Mouse (Mus musculus): Measurements from ENCODE around the gene Sp100.
A peak's percentile ranks its signal among the peaks of the same experiment; 100 is the strongest.
"Not testable (repeated sequence)": the region's sequence is repeated elsewhere in the genome, so short reads cannot be mapped to it uniquely, and the experiment has no call there.

Gene Sp100

DNA sequence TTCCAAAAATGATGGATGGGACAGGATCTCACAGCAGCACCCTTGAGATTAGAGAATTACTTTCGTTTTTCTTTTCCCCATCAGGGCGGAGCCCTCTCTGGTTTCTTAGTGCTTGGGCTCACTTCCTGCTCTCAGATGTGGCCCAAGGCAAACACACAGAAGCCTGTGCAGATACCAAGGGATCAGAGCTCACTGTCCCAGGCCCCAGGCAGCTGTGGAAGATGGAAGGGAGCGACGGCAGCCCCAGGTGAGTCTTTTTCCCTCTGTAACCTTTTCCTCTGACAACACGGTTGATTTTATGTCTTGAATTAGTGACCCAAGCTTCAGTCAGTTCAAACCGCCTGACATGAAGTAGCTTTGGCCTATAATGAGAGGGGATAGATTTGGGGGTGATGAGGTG, at the start of gene Sp100:
Sp100 (plus strand) TSS at position 108 of the 400 bp plus-strand sequence.
- peak; percentile 42 for DNase-seq

DNA sequence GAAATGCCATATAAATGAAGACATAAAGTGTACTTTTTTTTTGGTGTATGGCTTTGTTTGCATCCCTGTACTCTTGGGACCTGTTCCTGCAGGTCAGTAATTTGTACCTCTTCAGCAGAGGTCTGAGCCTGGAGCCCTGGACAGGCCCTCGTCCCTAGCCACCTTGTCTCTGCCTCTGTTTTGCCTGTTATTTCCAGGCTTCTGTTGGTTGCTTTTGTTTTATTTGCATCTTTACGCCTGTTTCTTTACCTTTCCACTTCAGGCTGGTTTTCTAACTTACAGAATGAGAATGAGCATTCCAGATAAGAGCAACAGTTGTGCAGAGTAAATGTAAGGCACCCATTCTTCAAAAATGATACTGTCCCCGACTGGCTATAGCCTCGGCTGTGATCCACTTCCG, 49.7 kb upstream of the Sp100 start, which contains the start of gene Sp140:
Sp140 (plus strand) TSS at position 301 of the 400 bp plus-strand sequence.
- not testable (repeated sequence) for DNase-seq

DNA sequence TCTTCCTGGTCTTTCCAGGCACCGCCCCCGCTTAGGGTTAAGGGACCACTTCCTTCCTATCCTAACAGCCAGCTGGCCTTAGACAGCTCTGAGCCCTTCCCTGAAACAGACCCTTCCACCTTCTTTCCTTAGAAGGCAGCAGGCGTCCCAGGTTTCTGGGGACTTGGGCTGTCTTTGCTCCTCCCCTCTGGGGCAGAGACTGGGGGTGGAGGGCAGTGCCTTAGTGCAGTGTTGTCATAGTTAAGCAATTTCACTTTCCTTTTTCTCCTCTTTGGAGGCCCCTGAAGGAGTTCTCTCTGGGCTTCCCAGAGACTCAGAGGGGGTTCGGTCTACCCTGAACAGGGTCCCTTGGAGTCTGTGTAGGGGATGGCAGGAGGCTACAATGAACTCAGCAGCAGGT, 49.0 kb upstream of the Sp100 start:
- peak; percentile 36 for DNase-seq

DNA sequence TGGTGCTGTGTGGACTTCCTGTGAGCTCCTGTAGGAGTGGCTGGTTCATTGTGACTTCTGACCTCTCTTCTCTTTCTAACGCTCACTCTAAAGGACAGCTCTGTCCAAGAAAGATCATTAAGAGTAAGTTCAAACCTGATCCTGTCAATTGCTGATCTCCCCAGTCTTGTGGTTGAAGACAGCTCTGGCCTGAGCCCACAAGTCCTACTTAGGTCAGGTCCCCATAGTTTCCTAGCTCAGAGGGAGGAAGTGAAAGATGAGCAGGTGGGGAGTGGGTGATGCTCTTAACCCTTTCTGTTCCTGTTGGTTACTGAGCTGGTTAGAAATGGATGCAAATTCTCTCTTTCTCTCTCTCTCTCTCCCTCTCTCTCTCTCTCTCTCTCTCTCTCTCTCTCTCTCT, 45.4 kb upstream of the Sp100 start:
- not testable (repeated sequence) for DNase-seq

DNA sequence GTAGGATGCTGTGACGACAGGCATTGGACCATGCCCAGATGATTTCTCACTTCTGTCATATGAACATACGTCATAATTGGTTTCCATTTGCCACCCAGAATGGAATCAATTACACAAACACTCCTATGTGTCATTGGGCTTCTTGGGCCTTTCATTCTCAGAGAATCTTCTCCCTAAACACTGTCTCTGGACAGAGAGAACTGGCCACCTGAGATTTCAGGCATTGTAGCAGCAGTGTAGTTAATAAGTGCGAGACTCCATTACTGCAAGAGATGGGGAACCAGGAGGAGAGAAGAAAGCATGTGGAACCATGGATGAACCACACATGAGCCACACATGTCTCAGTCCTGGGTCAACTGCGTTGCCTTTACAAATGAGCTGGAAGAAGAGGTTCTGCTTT, 41.4 kb upstream of the Sp100 start:
- not testable (repeated sequence) for DNase-seq

DNA sequence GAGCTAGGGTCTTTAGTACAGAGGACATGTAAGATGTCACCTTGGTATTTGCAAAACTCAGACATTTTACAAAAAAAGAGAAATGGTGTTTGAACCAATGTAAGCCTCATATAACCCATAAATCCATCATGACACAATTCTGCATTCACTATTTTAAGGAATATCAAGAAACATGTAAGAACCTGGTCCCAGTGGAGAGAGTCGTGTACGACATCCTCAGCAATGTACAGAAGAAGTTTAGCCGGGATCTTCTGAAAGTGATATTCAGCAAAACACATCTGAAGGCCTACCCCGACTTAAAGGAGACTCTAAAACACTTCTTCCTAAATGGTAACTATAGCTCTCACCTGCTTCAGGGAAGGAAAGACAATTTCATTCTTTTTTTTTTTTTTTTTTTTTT, 39.2 kb upstream of the Sp100 start:
- DNase-seq, result not testable (repeated sequence)

DNA sequence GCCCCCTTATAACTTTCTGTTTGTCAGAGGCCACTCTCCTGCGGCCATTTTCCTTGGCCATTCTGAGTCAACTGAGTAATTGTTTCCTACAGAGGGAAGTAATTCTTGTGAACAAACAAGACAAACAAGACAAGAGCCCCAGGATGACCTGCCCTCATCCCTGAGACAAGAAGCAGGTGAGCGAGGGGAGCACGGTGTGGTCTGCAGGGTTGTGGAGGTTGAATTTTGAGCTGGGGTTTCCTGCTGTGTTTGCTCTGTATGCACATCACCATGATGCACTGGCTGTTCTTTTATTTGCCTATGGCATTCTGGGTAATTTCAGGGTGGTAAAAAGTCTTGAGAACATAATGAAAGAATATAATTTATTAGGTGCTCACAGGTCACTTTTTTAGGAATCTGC, 34.7 kb upstream of the Sp100 start:
- DNase-seq, result not testable (repeated sequence)

DNA sequence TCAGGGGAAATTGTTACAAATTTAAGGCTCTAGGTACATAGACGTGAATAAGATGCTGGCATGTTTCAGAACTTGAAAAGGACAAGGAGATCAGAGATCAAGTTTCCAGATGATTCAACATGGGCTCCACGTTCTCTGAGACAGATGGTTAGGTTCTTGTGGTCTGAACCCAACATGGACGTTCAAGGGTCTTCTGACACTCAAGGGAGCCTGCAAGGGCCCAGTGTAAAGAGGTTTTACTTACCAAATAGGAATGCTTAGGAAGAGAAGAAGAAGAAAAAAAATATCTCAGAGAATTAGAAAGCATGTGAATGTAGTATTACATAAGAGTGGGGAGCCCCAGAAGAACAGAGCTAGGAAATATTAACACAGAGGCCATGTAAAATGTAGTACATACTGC, 34.0 kb upstream of the Sp100 start:
- not testable (repeated sequence) for DNase-seq

DNA sequence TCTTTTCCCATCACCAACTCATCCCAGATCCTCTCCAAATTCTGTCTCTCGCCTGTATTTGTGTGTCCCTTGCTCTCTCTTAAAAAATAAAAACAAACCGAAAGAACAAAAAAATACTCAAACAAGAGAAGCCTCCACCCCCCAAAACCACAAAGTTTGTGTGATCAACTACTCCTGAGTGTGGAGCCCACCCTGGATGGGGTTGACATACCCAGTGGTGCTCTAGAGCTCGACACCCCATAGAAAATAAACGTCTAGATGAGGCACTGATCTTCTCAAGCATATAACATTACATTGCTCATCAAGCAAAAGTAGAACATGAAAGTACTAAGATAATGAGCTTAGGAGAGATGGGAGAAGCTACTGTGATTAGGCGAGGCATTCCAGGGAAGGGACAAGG, 32.6 kb upstream of the Sp100 start:
- DNase-seq, result not testable (repeated sequence)

DNA sequence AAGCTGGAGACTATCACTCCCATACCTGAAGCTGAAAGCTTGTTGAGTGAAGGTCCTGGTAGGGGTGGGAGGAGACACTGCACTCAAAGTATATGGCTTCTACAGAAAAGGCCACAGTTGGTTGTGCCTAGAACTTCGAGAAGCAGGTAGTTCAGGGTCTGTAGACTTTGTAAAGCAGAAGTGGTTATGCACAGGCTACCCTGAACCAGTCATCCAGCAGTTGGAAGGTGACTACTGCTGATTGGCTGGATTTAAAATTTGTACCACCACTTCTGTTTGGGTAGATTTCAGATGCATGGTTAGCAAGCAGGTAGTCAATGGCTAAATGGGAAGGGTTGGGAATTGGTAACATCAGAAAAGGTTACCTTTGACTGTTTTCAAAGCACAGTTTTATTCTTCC, 31.1 kb upstream of the Sp100 start:
- not testable (repeated sequence) for DNase-seq

DNA sequence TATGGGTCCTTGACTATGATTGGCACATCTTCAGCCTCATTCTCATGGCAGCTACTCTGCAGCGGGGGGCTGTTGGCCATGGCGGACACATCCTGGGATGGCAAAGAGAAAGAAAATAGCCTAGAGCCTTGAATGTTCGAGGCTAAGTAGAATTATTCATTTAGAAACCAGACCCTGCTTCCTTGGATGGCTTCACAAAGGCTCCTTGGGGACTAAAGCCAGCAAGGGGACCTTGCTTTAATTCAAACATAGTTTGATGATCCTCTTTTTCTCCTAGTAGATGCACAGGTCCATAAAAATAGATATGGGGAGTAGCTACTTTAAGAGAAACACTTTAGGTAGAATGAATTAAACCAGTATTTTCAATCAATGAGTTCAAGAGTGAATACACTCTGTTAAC, 12.9 kb upstream of the Sp100 start:
- DNase-seq, result not testable (repeated sequence)

DNA sequence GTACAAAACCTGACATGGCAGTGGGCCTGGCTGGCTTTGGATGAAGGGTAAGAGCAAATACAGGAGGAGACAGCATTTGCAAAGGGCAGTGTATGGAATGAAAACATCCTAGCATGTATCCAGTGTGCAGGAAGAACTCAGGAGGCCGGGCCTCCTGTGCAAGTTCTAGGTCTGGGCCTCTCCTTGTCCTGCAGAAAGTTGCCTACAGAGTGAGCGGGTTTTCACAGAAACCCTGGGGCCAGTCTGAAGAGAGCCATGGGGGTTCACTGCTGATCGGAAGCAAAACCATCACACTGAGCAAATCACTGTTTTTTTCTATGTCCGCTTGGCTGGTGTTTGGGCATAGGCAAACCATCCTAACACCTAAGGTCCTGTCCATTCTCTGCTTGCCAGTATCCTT, 11.6 kb upstream of the Sp100 start:
- not testable (repeated sequence) for DNase-seq

DNA sequence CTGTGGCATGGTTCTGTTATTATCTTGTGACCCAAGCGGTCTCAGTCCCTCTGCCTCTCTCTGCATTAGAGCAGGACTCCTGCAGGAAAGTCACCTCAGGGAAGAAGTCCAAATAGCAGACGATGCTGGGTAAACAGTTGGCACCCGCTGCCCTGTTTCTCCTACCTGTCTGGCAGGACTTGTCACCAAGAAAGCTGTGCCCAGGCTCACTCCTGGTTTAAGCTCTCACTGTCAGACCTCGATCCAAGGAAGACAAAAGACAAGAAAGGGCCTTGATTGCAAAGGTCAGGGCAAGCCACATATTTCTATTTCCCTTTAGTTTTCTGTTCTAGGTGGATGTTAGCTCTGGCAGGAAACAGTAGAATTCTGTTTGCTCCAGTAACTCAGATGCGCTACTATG, 736 bp downstream of the Sp100 start:
- DNase-seq, result not testable (repeated sequence)

DNA sequence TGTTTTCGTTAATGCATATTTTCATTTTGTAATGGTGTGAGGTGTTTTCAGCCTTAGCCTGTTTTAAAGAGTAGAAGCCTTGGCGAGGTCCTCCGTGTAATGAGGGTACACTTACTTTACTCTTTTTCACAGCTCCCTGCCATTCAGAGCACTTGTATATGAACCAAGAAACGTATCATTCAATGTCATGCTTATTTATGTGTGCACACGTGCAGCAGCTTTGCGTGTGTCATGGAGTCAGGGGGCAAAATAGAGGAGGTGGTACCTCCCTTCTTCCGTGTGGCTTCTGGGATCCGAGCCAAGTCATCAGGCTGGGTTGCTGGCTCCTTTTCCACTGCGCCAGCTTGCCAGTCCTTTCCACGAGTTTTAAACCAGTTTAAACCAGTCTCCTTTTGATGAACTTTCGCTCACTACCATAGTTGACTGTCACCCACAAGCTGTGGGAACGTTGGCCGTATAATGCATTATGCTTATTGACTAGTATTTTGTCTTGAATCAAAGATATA, 2.0 kb downstream of the Sp100 start:
- DNase-seq, result not testable (repeated sequence)

DNA sequence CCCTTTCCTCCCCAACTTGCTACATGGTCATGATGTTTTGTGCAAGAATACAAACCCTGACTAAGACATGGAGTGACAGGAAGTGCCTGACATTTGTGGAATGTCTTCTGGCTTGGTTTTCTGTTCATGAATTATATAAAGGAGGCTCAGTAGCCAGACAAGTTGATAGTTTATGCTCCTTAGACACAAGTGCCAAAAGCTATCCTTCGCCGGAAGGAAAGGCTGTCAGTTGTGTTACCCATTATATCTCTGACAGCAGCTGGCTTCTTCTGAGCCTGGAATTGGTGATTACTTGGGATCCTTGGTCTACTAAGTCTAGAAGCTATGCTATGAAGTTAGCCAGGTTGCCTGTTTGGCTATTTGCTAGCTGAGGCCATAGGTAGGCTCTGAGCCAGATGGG, 7.4 kb downstream of the Sp100 start:
- DNase-seq, result peak; percentile 34

DNA sequence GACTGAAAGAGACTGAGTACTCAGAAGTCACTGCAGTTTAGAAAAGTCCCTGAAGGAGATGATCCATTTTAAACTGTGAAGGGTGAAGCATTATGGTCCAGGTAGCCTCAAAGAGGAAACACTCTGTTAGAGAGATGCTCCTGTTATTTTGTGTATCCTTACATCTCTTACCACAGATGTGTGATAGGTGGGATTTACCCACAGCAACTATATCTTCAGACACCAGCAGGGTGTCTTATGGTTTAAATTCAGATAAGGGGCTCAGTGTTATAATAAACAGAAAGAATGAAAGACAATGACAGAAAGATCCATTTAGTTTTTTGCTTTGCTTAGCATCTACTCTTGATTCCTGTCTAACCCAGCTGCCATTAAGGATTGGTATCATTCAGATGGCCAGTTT, 14.5 kb downstream of the Sp100 start:
- no peak for DNase-seq

DNA sequence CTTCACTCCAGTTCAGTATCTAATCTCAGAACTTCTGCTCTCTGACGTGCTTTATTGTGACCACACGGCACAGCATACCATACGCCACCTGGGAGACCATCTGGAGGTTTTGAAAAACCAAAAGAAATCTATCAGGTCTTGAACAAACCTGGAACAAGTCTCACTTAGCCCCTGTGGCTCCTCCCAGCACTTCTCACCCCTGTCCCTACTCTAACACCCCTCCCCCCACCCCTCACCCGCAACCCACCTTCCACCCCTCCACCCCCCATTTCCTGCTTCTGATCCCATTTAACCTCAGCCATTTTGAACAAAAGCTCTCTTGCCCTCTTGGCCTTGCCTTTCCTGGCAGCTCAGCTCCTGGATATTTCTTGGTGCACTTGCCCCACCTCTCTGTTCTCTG, 30.4 kb downstream of the Sp100 start:
- DNase-seq, result peak; percentile 8

DNA sequence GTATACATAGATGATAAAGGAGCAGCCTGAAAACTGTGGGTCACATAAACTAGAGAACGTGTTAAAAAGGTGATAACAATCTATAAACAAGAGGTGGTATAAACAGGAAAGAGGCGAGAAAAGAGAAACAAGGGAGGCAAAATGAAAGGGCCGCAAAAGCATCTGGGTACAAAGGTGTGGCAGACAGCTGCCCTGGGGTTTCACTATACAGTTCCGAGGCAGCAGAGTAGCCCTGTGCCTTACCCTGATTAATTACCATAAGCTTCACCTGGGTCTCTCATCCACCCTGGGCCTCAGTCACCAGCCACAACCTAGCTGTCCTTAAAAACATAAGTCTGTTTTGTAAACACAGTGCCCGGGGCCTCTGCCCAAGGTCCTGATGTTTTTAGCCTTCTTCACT, 36.9 kb downstream of the Sp100 start:
- DNase-seq, result no peak

DNA sequence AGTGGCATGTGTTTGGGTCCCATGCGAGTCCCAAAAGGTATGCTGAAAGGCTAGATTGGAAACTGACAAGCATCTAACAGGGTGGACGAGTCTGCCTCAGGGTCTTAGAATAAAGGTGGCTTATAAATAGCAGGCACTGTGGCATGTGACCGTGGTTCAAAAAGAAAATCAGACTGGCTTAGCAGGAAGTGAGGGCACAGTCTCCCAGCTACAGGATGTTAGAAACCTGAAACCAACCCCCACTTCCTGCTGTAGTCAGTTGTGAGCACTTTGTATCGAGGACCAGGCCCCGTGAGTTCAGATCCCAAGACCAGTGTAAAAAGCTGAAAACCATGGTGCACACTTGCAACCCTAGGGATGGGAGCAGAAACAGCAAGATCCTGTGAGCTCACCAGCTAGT, 37.6 kb downstream of the Sp100 start:
- DNase-seq, result no peak

DNA sequence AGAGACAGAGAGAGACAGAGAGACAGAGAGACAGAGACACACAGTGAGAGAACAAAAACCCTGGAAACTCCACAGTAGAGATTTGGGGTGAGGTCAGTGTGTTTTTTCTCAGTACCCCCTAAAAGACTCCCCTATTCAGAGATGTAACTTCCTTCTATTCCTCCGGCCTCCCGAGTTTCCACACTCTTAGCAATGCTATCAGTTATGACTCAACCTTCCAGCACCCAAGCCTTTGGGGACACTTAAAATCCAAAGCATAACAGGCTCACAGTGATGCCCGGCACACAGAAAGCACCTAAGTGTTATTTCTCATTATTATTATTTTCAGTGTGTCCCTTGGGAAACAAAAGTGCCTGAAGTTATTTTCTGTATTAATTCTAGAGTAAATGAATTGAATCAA, 40.8 kb downstream of the Sp100 start:
- DNase-seq, result no peak

DNA sequence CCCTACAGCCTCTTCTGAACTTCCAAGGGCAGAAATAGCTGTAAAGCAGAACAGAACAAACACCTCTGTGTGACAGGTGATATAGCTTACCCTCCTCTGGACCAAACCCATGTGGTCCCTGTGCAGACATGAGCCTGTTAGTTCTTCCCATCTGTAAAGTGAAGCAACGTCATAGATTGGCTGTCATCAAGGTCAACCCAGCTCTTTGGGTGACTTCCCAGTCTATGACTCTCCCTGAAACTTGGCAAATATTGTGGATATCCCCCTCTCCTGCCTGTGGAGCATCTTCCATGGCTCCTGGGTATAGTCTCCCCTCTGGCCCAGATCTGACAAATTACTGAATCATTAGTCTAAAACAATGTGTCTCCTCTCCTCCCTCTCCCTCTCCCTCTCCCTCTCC, 42.5 kb downstream of the Sp100 start:
- no peak for DNase-seq

DNA sequence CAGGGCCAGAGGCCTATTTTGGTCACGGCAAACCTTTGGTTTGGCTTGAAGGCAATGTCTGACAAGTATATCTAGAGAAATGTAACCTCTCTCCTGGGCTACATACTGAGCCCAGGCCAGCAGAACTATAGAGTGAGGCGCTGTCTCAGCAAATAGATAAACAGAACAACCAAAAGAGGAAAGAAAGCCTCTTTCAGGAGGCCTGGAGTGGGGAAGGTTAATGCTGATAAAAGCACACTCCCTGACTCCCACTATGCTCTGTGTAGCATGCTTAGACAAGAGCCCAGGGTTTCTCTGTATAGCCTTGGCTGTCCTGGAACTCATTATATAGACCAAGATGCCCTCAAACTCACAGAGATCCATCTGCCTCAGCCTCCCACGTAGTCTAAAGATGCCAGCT, 43.5 kb downstream of the Sp100 start:
- DNase-seq, result no peak

DNA sequence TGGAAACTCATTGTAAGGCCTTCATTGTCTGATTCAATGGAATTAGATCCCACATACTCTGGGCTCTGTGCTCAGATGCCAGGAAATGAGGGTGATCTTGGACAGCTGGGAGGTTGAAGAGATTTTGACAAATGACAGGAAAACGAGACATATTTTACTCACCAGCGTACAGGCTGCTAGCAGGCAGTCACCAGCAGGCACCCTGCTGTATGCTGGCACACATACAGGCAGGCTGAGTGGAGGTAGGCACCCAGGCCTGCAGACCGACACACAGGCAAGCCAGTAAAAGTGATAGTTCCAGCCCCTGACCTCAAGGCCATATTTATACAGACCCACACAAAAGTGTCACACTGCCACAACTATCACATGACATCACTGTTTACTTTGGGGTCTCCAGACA, 45.9 kb downstream of the Sp100 start:
- DNase-seq, result no peak

DNA sequence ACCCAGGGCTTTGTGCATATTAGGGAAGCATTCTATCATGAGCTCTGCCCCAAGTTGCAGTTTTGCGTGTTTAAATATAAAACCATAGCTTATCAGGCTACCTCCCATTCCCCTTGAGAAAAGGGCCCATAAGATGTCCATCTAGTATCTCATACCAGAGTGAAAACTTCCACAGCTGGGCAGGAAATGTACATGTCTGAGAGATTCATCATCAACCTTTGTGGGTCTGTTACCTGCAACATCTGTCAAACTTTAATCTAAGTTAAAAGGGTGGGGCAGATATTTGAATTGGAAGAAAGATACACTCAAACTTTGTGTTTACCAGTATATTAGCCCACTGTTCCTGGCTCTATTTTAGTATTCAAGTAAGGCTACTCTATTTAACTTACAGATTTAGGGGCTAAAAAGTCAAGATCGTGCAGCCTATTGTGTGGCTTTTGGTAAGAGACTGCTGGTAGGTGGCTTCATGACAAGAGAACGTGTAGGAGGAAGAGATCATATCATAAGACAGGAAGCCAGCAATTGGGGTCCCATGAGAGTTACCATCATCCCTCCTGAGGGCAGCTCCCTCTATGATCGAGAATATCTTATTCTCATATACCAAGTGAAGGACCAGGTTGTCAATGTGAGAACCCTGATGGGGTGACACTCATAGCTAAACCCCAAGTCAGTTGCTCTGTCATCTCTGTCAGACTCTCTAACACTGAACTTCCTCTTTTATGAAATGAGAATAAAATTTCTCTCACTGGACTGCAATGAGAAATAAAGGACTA, 48.1 kb downstream of the Sp100 start:
- DNase-seq, result no peak

DNA sequence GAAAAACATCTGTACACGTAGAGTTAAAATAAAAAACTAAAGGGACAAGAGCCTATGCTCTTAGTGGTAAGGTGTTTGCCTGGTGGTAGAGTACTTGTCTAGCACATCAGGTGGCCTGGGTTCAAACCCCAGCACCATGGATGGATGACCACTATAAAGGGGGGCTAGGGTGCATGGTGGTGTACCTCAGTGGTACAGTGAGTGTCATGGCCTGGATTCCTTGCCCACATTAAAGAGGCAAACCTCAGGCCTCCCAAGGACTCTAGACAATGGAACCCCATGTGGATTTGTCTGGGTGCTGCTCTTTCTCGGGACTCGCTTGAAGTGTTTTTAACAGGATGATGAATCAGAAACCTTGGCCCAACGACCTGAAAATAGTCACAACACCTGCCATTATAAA, 52.7 kb downstream of the Sp100 start:
- DNase-seq, result no peak

All from kidney, adult 9 months (tissue).